Mouse (Mus musculus) heart, adult 10 weeks (tissue): Measurements from ENCODE around the gene Olfr767. TPM values are rescaled to one million over a fixed set of nuclear protein-coding genes. Genes with fewer than 3 reads are reported as not detected.

ENCODE experiments used
- polyA plus RNA-seq: library from polyadenylated mRNA; stranded (reverse); fragments of 350-450 nt; fragmentation: Illumina TruSeq; extraction: RNeasy Lipid Tissue Mini Kit (QIAGEN cat#74804); gene quantifications from one replicate; pipeline ENCODE4 v1.2.3, GENCODE M21; 2014; ENCODE audit warnings: low read depth, low replicate concordance

The Olfr767 gene
- not detected for polyA plus RNA-seq

GRCm38 (mm10) chr10:129082810-129083209 is at the start of gene Olfr767:
Gene Olfr767 (minus strand): TSS chr10:129082910.

GRCm38 (mm10) chr10:129117761-129118160 is 35.1 kb upstream of the Olfr767 start, which contains the start of gene Olfr769:
Gene Olfr769 (minus strand): TSS chr10:129117861.

GRCm38 (mm10) chr10:129099275-129099674 is 16.6 kb upstream of the Olfr767 start, which contains the start of gene Olfr768:
Gene Olfr768 (minus strand): TSS chr10:129099375.

DNA sequence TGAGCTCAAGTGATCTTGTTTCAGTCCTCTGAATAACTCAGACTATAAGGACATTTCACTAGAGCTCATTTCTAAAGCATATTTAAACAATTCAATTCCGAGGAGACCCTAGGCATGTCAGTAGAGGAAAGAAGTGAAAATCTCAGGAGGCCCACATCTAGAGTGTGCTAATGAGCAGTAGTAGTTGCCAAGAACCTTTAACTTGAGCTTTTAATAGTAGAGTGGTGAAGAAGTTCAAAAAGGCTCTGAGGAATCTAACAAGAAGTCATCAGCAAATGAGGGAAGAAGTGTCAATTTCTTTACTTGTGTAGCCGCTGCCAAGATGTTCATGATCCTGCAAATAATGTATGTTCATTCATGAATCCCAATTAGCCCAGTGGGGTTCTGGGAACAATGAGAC is 13.8 kb downstream of the Olfr767 start, which contains the start of gene Olfr766-ps1:
Gene Olfr766-ps1 (minus strand): TSS at position 101 of the 400 bp plus-strand sequence.

GRCm38 (mm10) chr10:129049898-129050297 is 32.8 kb downstream of the Olfr767 start, which contains the start of gene Olfr765:
Gene Olfr765 (minus strand): TSS chr10:129049998.

GRCm38 (mm10) chr10:129039796-129040195 is 42.9 kb downstream of the Olfr767 start, which contains the start of gene Olfr764-ps1:
Gene Olfr764-ps1 (minus strand): TSS chr10:129039896.

Other genes with a start within 250 kb of the Olfr767 start
- gene Gdf11, start 191.2 kb downstream of the Olfr767 start, polyA plus RNA-seq: 0.97 TPM
- 176 TPM for gene Cd63, start 181.9 kb downstream of the Olfr767 start, polyA plus RNA-seq
- 13.4 TPM for gene Rdh5, start 160.0 kb downstream of the Olfr767 start, polyA plus RNA-seq
- gene Bloc1s1, start 158.9 kb downstream of the Olfr767 start, polyA plus RNA-seq: 352 TPM
- 122 TPM for gene Itga7, start 149.1 kb downstream of the Olfr767 start, polyA plus RNA-seq
- not detected for gene Mettl7b, start 121.9 kb downstream of the Olfr767 start, polyA plus RNA-seq
- not detected for gene Olfr9, start 93.5 kb downstream of the Olfr767 start, polyA plus RNA-seq
- gene Olfr763, start 72.1 kb downstream of the Olfr767 start, polyA plus RNA-seq: not detected
- not detected for gene Olfr764-ps1, start 43.0 kb downstream of the Olfr767 start, polyA plus RNA-seq
- not detected for gene Olfr765, start 32.9 kb downstream of the Olfr767 start, polyA plus RNA-seq
- gene Olfr766-ps1, start 13.9 kb downstream of the Olfr767 start, polyA plus RNA-seq: not detected
- not detected for gene Olfr768, start 16.5 kb upstream of the Olfr767 start, polyA plus RNA-seq
- gene Olfr769, start 35.0 kb upstream of the Olfr767 start, polyA plus RNA-seq: not detected
- not detected for gene Olfr770, start 56.1 kb upstream of the Olfr767 start, polyA plus RNA-seq
- gene Olfr771, start 81.8 kb upstream of the Olfr767 start, polyA plus RNA-seq: not detected
- not detected for gene Olfr772, start 95.0 kb upstream of the Olfr767 start, polyA plus RNA-seq
- gene Olfr773, start 104.5 kb upstream of the Olfr767 start, polyA plus RNA-seq: not detected
- not detected for gene Olfr774, start 153.3 kb upstream of the Olfr767 start, polyA plus RNA-seq
- gene Olfr775, start 165.5 kb upstream of the Olfr767 start, polyA plus RNA-seq: not detected
- not detected for gene Olfr776, start 176.2 kb upstream of the Olfr767 start, polyA plus RNA-seq
- not detected for gene Olfr777, start 188.6 kb upstream of the Olfr767 start, polyA plus RNA-seq
- gene Olfr780, start 235.2 kb upstream of the Olfr767 start, polyA plus RNA-seq: not detected
- gene Olfr781, start 245.9 kb upstream of the Olfr767 start, polyA plus RNA-seq: not detected